Mouse (Mus musculus): ENCODE results near the gene Rab35. TPM values are rescaled to one million over a fixed set of nuclear protein-coding genes. Genes with fewer than 3 reads are reported as not detected.

Gene Rab35
- polyA plus RNA-seq, 1 experiment from 2014 or later = 13.1 TPM

DNA sequence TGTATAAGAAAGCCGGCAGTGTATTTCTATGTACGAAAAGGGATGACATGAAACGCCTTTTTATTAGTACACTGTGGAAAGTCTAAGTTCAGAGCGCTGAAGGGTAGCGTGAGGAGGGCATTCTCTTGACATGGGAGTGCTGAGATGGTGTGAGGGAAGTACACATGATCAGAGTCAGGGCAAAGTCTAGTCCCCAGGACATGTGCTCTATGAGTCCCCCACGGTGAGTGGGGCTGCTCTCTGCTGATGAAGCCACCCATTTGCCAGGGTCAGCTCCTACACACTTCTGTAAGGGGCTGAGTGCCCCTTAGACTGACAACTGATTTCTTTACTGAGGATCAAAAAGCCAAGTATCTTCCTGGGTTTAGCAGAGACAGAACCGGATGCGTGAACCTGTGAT, 35.5 kb downstream of the Rab35 start:
- no peaks in the 10 kb centered on the region for H3K27me3 ChIP-seq
- H3K4me3 ChIP-seq (replicated peaks) = no peak overlapping the region
- ATAC-seq (ENCODE audit: insufficient read depth) = no peak
- H3K36me3 ChIP-seq (replicated peaks) = no peaks in the 10 kb centered on the region
- H3K4me1 ChIP-seq (replicated peaks) = no peaks in the 10 kb centered on the region
- 72% methylated on average over 8 of the region's 8 CpGs for WGBS (ENCODE audit: insufficient replicate concordance)
- no peak overlapping the region for H3K27ac ChIP-seq (replicated peaks)
- H3K9ac ChIP-seq = no peak overlapping the region
- no peaks in the 10 kb centered on the region for H3K9me3 ChIP-seq (replicated peaks)
- no peak overlapping the region for H3K4me2 ChIP-seq

DNA sequence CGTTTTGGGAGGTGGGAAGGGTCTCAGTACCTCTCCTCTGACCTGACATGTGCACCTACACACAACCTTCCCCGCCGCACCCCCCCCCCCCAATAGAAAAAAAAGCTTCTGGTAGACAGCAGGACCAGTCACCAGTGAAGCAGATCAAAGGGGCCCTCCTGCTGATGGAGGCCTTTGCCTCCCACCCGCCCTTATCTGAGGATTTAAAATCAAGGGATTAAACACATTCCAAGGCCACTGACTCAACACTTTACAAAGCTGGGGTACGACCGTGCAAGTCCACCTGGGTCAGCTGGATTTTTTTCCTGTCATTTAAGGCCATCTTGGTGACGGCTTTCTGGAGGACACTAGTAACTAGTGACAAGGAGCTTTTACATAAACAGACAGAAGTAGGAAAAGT, 36.2 kb downstream of the Rab35 start:
- 38% methylated on average over 7 of the region's 7 CpGs for WGBS (ENCODE audit: insufficient replicate concordance)
- no peaks in the 10 kb centered on the region for H3K4me1 ChIP-seq (replicated peaks)
- H3K4me2 ChIP-seq = no peak overlapping the region
- H3K36me3 ChIP-seq (replicated peaks) = no peaks in the 10 kb centered on the region
- no peak overlapping the region for H3K4me3 ChIP-seq (replicated peaks)
- H3K9me3 ChIP-seq (replicated peaks) = no peaks in the 10 kb centered on the region
- no peaks in the 10 kb centered on the region for H3K27me3 ChIP-seq
- H3K27ac ChIP-seq (replicated peaks) = no peak overlapping the region
- no peak overlapping the region for H3K9ac ChIP-seq
- ATAC-seq (ENCODE audit: insufficient read depth) = no peak

DNA sequence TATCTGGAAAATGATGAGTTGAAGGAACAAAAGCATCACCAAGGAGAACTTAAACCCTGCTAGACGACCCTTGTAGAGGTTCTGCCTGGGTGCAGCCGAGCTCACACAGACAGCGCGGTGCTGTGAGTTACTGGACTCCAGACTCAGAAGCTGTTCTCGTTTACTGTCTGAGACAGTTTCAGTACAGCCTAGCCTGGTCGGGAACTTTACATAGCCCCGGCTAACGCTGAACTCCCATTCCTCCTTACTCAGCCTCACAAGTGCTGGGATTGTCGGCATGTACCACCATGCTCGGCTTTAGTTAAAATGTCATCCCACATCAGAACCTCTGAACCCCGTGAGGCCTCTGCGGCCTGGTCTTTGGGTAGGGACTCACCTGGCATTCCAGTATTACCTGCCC, 37.3 kb downstream of the Rab35 start:
- WGBS (ENCODE audit: insufficient replicate concordance) = 75% methylated on average over 12 of the region's 12 CpGs
- Histone ChIP-seq H3K27me3 (no peaks in the 10 kb centered on the region; the same call in 1 of the 2 replicates), H3K27ac (replicated peaks) (no peak overlapping the region), H3K9me3 (replicated peaks) (no peaks in the 10 kb centered on the region), H3K4me1 (replicated peaks) (no peaks in the 10 kb centered on the region), H3K4me3 (replicated peaks) (no peak overlapping the region), H3K36me3 (replicated peaks) (no peaks in the 10 kb centered on the region), H3K4me2 (no peak overlapping the region), H3K9ac (no peak overlapping the region)
- ATAC-seq (ENCODE audit: insufficient read depth) = no peak

DNA sequence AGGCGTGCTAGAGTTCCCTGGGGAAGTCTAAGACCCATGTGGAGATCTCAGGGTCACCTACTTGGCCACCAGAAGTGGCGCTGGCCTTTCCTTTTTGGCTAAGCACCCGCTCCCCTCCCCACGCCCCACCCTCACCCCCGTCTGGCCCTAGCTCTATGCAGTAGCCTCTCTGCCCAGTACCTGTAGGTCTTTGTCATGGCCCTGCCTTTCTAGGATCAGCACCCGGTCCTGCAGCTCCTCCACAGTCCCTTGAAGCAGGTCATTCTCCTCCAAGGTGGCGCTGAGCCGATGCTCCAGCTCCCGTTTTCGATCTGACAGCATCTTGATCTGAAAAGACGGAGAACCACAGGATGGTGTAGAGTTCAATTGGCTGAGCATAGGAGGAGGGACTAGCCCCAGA, 38.3 kb downstream of the Rab35 start:
- ATAC-seq (ENCODE audit: insufficient read depth) = no peak
- 65% methylated on average over 11 of the region's 11 CpGs for WGBS (ENCODE audit: insufficient replicate concordance)
- no peaks in the 10 kb centered on the region; the same call in 1 of the 2 replicates for H3K27me3 ChIP-seq

DNA sequence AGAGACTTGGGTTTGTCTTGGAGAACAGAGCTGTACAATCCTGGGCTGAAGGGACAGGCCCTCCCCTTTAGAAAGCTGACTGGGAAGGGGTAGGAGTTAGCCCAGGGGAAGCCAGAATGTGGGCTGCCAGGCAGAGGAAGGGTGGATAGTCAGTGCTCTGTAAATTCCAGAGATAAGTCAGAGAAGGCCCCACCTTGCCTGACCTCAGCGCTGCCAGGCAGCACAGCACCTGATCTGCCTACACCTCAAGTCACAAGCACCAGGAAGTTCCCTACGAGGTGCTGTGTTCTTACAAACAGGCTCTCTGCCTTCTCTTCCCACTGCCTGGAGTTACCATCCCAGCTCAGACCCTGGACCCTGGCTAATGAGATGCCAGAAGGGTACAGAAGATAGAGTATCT, 38.7 kb downstream of the Rab35 start:
- Histone ChIP-seq H3K4me3 (replicated peaks) (no peak overlapping the region), H3K4me2 (no peak overlapping the region), H3K4me1 (replicated peaks) (no peaks in the 10 kb centered on the region), H3K27me3 (no peaks in the 10 kb centered on the region; the same call in 1 of the 2 replicates), H3K9ac (no peak overlapping the region), H3K36me3 (replicated peaks) (no peaks in the 10 kb centered on the region), H3K27ac (replicated peaks) (no peak overlapping the region), H3K9me3 (replicated peaks) (no peaks in the 10 kb centered on the region)
- 41% methylated on average over 2 of the region's 2 CpGs for WGBS (ENCODE audit: insufficient replicate concordance)
- no peak for ATAC-seq (ENCODE audit: insufficient read depth)

More for the DNA sequence above, 38.3 kb downstream of the Rab35 start:
- Histone ChIP-seq H3K9me3 (replicated peaks) (no peaks in the 10 kb centered on the region), H3K36me3 (replicated peaks) (no peaks in the 10 kb centered on the region), H3K4me3 (replicated peaks) (no peak overlapping the region), H3K27ac (replicated peaks) (no peak overlapping the region), H3K4me2 (no peak overlapping the region), H3K4me1 (replicated peaks) (no peaks in the 10 kb centered on the region), H3K9ac (no peak overlapping the region)

DNA sequence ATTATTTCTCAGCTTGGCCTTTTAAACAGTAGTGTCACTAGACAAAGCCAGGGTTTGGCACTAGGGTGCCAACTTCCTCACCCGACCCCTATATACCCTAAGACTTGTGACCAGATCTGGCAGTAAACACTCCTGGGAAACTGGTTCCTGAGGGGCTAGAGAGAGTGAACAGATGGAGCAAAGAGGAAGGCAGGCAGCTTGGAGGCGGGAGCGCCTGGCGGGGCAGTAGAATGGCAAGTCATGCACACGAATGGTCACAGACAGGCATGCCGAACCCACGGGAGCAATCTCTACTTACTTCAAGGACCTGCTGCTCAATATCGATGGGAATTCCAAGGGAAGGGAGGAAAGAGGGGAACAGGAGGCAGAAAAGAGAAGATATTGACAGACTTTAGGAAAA, 40.1 kb downstream of the Rab35 start:
- H3K4me2 ChIP-seq = no peak overlapping the region

DNA sequence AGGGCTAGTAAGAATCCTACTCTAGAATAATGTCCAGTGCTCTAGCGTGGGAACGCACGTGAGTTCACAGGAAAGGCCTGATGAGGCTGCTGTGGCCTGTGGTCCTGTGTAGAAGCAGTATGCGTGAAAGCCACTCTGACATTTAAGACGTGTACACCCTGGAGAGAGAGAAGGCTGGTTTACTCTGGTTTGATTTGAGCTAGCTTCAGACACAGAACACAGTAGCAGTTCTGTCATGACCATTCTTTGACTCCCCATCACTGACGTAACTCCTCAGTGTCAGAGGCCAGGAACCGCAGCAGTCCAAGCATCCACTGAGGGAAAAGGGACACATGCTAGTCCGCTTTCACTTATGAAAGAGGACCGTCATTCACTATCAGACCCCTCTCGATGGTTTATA, 53.4 kb downstream of the Rab35 start:
- ATAC-seq (ENCODE audit: insufficient read depth) = no peak
- H3K4me1 ChIP-seq (replicated peaks) = no peaks in the 10 kb centered on the region
- H3K36me3 ChIP-seq (replicated peaks) = no peaks in the 10 kb centered on the region
- no peak overlapping the region for H3K9ac ChIP-seq
- no peak overlapping the region for H3K27ac ChIP-seq (replicated peaks)
- 74% methylated on average over 10 of the region's 10 CpGs for WGBS (ENCODE audit: insufficient replicate concordance)
- no peak overlapping the region for H3K4me2 ChIP-seq
- H3K27me3 ChIP-seq = no peaks in the 10 kb centered on the region
- no peak overlapping the region for H3K4me3 ChIP-seq (replicated peaks)
- no peaks in the 10 kb centered on the region for H3K9me3 ChIP-seq (replicated peaks)

More for the DNA sequence above, 40.1 kb downstream of the Rab35 start:
- no peak for ATAC-seq (ENCODE audit: insufficient read depth)
- Histone ChIP-seq H3K36me3 (replicated peaks) (no peaks in the 10 kb centered on the region), H3K9ac (no peak overlapping the region), H3K27ac (replicated peaks) (no peak overlapping the region), H3K4me3 (replicated peaks) (no peak overlapping the region), H3K27me3 (no peaks in the 10 kb centered on the region; the same call in 1 of the 2 replicates), H3K9me3 (replicated peaks) (no peaks in the 10 kb centered on the region), H3K4me1 (replicated peaks) (no peaks in the 10 kb centered on the region)
- 61% methylated on average over 8 of the region's 8 CpGs for WGBS (ENCODE audit: insufficient replicate concordance)

DNA sequence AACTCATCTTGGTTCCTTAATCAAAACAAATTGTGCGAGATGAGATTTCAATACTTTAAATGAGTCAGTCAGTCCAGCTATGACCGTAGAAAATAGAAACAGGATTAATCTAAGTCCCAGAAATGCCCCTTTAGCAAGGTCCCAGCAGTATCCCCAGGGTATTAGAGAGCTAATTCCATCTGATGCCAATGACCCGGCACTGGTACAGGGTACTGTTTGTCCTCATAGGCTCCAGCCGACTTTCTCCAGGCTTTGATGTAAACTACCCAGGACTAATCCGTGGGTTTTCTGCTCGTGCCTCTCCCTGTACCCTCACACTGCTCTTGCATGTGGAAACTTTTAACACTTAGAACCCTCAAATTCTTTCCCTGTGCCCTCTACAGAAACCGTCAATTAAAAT, 55.0 kb downstream of the Rab35 start:
- ATAC-seq (ENCODE audit: insufficient read depth) = no peak
- H3K9me3 ChIP-seq (replicated peaks) = no peaks in the 10 kb centered on the region
- H3K36me3 ChIP-seq (replicated peaks) = no peaks in the 10 kb centered on the region
- no peaks in the 10 kb centered on the region for H3K27me3 ChIP-seq
- no peak overlapping the region for H3K4me3 ChIP-seq (replicated peaks)
- WGBS (ENCODE audit: insufficient replicate concordance) = 49% methylated on average over 7 of the region's 7 CpGs
- no peak overlapping the region for H3K9ac ChIP-seq
- no peak overlapping the region for H3K4me2 ChIP-seq
- H3K4me1 ChIP-seq (replicated peaks) = no peaks in the 10 kb centered on the region
- no peak overlapping the region for H3K27ac ChIP-seq (replicated peaks)

DNA sequence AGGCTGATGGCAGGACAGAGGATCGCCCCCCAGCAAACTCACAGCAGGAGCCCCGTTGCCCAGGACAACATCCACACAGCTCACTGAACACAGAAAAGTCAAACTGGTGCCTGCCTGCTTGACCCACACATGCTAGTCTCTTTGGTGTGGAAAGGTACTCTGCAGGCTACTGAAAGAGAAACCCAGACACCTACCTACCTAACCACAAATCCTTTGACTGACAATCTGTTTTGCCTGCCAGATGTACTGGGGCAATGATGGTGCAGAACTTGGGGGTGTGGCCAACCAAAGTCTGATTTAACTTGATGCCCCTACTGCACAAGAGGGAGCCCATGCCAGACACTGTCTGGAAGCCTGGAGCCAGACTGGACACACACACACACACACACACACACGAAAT, 61.6 kb downstream of the Rab35 start:
- H3K4me2 ChIP-seq = no peak overlapping the region
- 46% methylated on average over 3 of the region's 3 CpGs for WGBS (ENCODE audit: insufficient replicate concordance)
- H3K36me3 ChIP-seq (replicated peaks) = no peaks in the 10 kb centered on the region
- H3K4me3 ChIP-seq (replicated peaks) = no peak overlapping the region
- H3K27me3 ChIP-seq = no peaks in the 10 kb centered on the region
- H3K9ac ChIP-seq = no peak overlapping the region
- no peak for ATAC-seq (ENCODE audit: insufficient read depth)
- H3K27ac ChIP-seq (replicated peaks) = no peak overlapping the region
- no peaks in the 10 kb centered on the region for H3K9me3 ChIP-seq (replicated peaks)
- H3K4me1 ChIP-seq (replicated peaks) = no peaks in the 10 kb centered on the region

DNA sequence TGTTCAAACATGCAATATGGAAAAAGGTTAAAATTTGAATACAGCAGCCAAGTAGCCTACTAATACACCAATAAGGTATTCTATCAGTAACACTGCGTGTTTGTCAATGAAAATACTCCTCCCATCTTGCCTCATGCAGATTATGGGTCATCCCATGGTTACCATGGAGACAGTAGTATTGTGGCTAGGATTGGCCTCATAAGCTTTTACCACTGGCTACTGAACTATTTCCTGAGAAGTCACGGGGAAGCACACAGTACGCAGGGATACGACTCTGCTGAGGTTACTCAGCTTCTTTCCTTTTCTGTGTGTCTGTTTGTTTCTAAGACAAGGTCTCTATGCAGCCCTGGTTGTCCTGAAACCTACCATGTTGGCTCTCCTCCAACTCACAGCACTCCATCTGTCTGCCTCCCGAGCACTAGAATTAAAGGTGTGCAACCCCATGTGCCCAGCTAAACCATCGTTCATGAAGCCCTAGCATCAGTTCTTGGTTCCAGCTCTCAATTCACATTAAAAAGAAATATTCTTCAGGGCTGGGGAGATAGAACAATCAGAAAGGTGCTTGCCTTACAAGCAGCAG, 63.6 kb downstream of the Rab35 start:
- Histone ChIP-seq H3K9ac (no peak overlapping the region), H3K9me3 (replicated peaks) (no peaks in the 10 kb centered on the region), H3K27ac (replicated peaks) (no peak overlapping the region), H3K4me3 (replicated peaks) (no peak overlapping the region), H3K27me3 (no peaks in the 10 kb centered on the region), H3K36me3 (replicated peaks) (no peaks in the 10 kb centered on the region), H3K4me2 (no peak overlapping the region), H3K4me1 (replicated peaks) (no peaks in the 10 kb centered on the region)
- 47% methylated on average over 6 of the region's 6 CpGs for WGBS (ENCODE audit: insufficient replicate concordance)
- no peak for ATAC-seq (ENCODE audit: insufficient read depth)

DNA sequence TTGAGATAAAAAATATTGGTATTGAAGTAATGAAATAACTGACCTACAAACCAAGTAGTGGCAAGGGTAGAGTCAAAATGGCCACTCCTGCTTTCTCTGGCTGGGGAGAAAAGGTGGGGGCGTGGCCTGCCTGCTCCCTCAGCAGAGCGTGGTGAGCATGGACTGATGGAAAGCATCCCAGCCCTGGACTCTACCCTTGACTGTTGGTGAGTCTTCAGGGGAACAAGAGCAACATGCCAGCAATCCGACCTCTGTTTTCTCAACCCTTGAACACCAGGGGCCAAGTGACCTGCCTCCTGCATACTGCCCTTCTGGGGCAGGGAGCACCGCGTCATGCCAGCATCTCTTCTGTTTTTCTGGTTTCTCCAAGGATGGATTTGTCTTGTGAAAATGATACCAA, 65.1 kb downstream of the Rab35 start:
- no peak for ATAC-seq (ENCODE audit: insufficient read depth)
- no peak overlapping the region for H3K27ac ChIP-seq (replicated peaks)
- H3K27me3 ChIP-seq = no peaks in the 10 kb centered on the region
- WGBS (ENCODE audit: insufficient replicate concordance) = 66% methylated on average over 5 of the region's 5 CpGs
- H3K4me1 ChIP-seq (replicated peaks) = no peaks in the 10 kb centered on the region
- H3K9ac ChIP-seq = no peak overlapping the region
- H3K9me3 ChIP-seq (replicated peaks) = no peaks in the 10 kb centered on the region
- no peaks in the 10 kb centered on the region for H3K36me3 ChIP-seq (replicated peaks)
- H3K4me2 ChIP-seq = no peak overlapping the region
- no peak overlapping the region for H3K4me3 ChIP-seq (replicated peaks)
